Mouse (Mus musculus): ENCODE results near the gene Wnt1.

GRCm38 (mm10) chr15:98774096-98774495 lies 15.6 kb upstream of the Wnt1 start:
- TF ChIP-seq CTCF (IDR thresholded peaks at IDR 0.05; ENCODE audit: low read depth, low read length), result no peak
- TF ChIP-seq POLR2A (IDR thresholded peaks at IDR 0.05; ENCODE audit: insufficient read depth, low read length), result no peak
- TF ChIP-seq EP300 (IDR thresholded peaks at IDR 0.05; ENCODE audit: insufficient read depth, low read depth, low read length), result no peak

Data from ES-Bruce4 (cell line).